Mouse (Mus musculus) C2C12 (cell line): ENCODE measurements around the gene Brwd1.

ENCODE experiments used
- CTCF ChIP-seq: IDR thresholded peaks from one replicate; pipeline ENCODE4 v1.5.1; 2011; ENCODE audit not compliant: control insufficient read depth, insufficient read depth, insufficient read length
- USF1 ChIP-seq: IDR thresholded peaks from one replicate; pipeline ENCODE4 v1.6.1; 2011; ENCODE audit warnings: low read depth, mild to moderate bottlenecking, control low read depth, moderate library complexity

- TF ChIP-seq CTCF: no peak
- no peak for TF ChIP-seq USF1
Observed at GRCm38 (mm10) chr16:96034473-96034872, 47.9 kb downstream of the Brwd1 start.
